Mouse (Mus musculus): ENCODE results near the gene Carmil1. TPM values are rescaled to one million over a fixed set of nuclear protein-coding genes. Genes with fewer than 3 reads are reported as not detected.

Gene Carmil1
- polyA plus RNA-seq, 1 experiment from 2014 or later, result 7.5 TPM

DNA sequence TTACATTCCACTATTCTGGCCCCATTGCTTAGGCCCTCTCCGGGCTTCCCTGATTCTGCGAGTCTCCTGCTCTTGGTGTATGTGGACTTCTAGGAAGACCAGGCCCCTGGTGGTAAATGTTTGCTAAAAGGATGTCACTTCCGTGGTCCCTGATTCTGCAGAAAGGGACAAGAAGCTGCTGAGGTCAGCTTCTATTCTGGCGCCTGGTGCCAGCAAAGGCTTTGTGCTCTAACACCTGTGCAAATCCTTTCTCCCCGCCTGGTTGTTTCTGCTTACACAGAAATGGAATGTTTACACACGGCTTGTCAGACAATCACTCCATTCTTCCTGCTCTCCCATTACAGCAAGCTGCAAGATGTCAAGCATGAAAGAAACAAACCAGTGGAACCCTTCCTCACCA, 97.7 kb downstream of the Carmil1 start:
- 58% methylated on average over 6 of the region's 6 CpGs for WGBS
- Histone ChIP-seq H3K36me3 (ENCODE audit: control insufficient read depth, insufficient read depth, low read length) (no peaks in the 10 kb centered on the region), H3K27me3 (ENCODE audit: control insufficient read depth, insufficient read depth, low read length) (0 out of 2 replicates have a peak, but pooled peaks cover 3% of the 10 kb centered on the region), H3K4me1 (ENCODE audit: control insufficient read depth in 2 of 2, insufficient read depth in 2 of 2, low read length in 2 of 2) (0 out of 4 replicates have a peak, but pooled peaks cover 0 to 2% of the 10 kb centered on the region in 2 experiments), H3K9me3 (ENCODE audit: control insufficient read depth, low read length) (no peaks in the 10 kb centered on the region), H3K4me2 (ENCODE audit: low read length) (no peak overlapping the region), H3K27ac (replicated peaks in 1 of 2; ENCODE audit: control insufficient read depth in 1 of 2, insufficient read depth in 1 of 2, low read depth in 2 of 2, low read length in 2 of 2) (no peak overlapping the region), H3K4me3 (ENCODE audit: control insufficient read depth in 1 of 2, insufficient read depth in 1 of 2, low read depth in 1 of 2, low read length in 2 of 2) (no peak overlapping the region), H3K9ac (ENCODE audit: low read length) (no peak overlapping the region)
- no peak for ATAC-seq (ENCODE audit: insufficient number of reproducible peaks, insufficient read depth, low FRiP score, low read depth)

DNA sequence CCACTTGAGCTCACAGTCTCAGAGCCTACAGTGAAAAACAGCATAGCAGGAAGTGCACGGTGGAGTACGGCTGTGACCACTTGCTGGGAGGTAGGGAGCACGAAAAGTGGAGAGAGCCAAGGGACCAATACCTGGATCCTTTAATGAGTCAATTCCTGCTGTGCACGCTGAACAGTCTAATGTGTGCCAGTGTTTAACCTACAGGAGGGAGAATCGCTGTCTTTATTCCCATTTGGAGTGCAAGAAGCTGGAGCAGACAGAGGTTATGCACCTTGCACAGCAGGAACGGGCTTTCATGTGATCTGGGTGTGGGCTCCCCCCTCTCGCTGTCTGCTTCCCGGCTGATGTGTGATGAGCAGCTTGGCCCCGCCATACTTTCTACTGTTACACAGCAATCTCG, 101.1 kb downstream of the Carmil1 start:
- Histone ChIP-seq H3K4me1 (ENCODE audit: control insufficient read depth in 2 of 2, insufficient read depth in 2 of 2, low read length in 2 of 2) (no peaks in the 10 kb centered on the region), H3K4me2 (ENCODE audit: low read length) (no peak overlapping the region), H3K27me3 (ENCODE audit: control insufficient read depth, insufficient read depth, low read length) (0 out of 2 replicates have a peak, but pooled peaks cover 3% of the 10 kb centered on the region), H3K36me3 (ENCODE audit: control insufficient read depth, insufficient read depth, low read length) (no peaks in the 10 kb centered on the region), H3K27ac (replicated peaks in 1 of 2; ENCODE audit: control insufficient read depth in 1 of 2, insufficient read depth in 1 of 2, low read depth in 2 of 2, low read length in 2 of 2) (no peak overlapping the region), H3K9ac (ENCODE audit: low read length) (no peak overlapping the region), H3K4me3 (ENCODE audit: control insufficient read depth in 1 of 2, insufficient read depth in 1 of 2, low read depth in 1 of 2, low read length in 2 of 2) (no peak overlapping the region), H3K9me3 (ENCODE audit: control insufficient read depth, low read length) (no peaks in the 10 kb centered on the region)
- WGBS, result 85% methylated on average over 10 of the region's 10 CpGs
- ATAC-seq (ENCODE audit: insufficient number of reproducible peaks, insufficient read depth, low FRiP score, low read depth), result no peak

DNA sequence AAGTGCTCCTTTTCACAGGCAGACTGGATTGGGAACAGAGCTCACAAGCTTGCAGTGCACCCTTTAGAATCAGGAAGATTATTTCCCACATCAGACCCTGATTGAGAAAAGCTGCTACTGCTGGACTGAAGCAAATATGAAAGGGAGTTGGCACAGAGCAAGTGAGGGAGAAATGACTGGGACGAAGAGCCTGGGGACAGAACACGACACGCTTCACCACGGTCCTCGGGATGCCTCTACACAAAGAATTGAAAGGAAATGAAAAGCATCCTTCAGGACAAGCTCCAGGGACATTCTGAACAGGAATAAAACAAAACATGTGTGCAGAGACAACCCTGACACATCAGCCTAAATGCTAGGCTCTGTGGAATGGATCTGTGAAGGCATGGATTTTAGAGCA, 103.0 kb downstream of the Carmil1 start:
- no peak for ATAC-seq (ENCODE audit: insufficient number of reproducible peaks, insufficient read depth, low FRiP score, low read depth)
- no peak overlapping the region for H3K9ac ChIP-seq (ENCODE audit: low read length)
- H3K9me3 ChIP-seq (ENCODE audit: control insufficient read depth, low read length), result no peaks in the 10 kb centered on the region
- no peaks in the 10 kb centered on the region for H3K4me1 ChIP-seq (ENCODE audit: control insufficient read depth in 2 of 2, insufficient read depth in 2 of 2, low read length in 2 of 2)
- H3K36me3 ChIP-seq (ENCODE audit: control insufficient read depth, insufficient read depth, low read length), result no peaks in the 10 kb centered on the region
- no peak overlapping the region for H3K4me2 ChIP-seq (ENCODE audit: low read length)
- no peak overlapping the region for H3K4me3 ChIP-seq (ENCODE audit: control insufficient read depth in 1 of 2, insufficient read depth in 1 of 2, low read depth in 1 of 2, low read length in 2 of 2)
- H3K27me3 ChIP-seq (ENCODE audit: control insufficient read depth, insufficient read depth, low read length), result 0 out of 2 replicates have a peak, but pooled peaks cover 3% of the 10 kb centered on the region
- WGBS, result 66% methylated on average over 5 of the region's 5 CpGs
- H3K27ac ChIP-seq (replicated peaks in 1 of 2; ENCODE audit: control insufficient read depth in 1 of 2, insufficient read depth in 1 of 2, low read depth in 2 of 2, low read length in 2 of 2), result no peak overlapping the region

DNA sequence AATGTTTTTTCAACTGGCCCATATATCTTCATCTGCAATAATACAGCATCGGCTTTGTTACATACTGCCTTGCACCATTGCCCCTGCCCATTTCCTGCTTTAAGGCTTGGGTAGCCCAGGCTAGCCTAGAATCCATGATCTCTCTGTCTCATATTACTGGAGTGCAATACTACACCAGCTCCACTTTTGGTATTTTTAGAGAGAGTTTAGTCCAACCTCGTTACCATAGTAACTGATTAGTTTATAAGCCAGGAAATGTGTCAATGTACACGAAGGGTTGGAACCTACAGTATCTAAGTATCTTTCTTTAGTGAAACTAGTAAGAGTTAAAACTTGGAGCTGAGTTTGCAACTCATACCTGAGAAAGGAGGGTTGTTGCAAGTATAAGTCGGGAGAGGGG, 103.8 kb downstream of the Carmil1 start:
- H3K4me1 ChIP-seq (ENCODE audit: control insufficient read depth in 2 of 2, insufficient read depth in 2 of 2, low read length in 2 of 2), result no peaks in the 10 kb centered on the region
- no peaks in the 10 kb centered on the region for H3K9me3 ChIP-seq (ENCODE audit: control insufficient read depth, low read length)
- 0 out of 2 replicates have a peak, but pooled peaks cover 3% of the 10 kb centered on the region for H3K27me3 ChIP-seq (ENCODE audit: control insufficient read depth, insufficient read depth, low read length)
- no peak overlapping the region for H3K27ac ChIP-seq (replicated peaks in 1 of 2; ENCODE audit: control insufficient read depth in 1 of 2, insufficient read depth in 1 of 2, low read depth in 2 of 2, low read length in 2 of 2)
- no peak for ATAC-seq (ENCODE audit: insufficient number of reproducible peaks, insufficient read depth, low FRiP score, low read depth)
- no peak overlapping the region for H3K9ac ChIP-seq (ENCODE audit: low read length)
- WGBS, result 74% methylated on average over 4 of the region's 4 CpGs
- no peak overlapping the region for H3K4me3 ChIP-seq (ENCODE audit: control insufficient read depth in 1 of 2, insufficient read depth in 1 of 2, low read depth in 1 of 2, low read length in 2 of 2)
- no peak overlapping the region for H3K4me2 ChIP-seq (ENCODE audit: low read length)
- no peaks in the 10 kb centered on the region for H3K36me3 ChIP-seq (ENCODE audit: control insufficient read depth, insufficient read depth, low read length)

DNA sequence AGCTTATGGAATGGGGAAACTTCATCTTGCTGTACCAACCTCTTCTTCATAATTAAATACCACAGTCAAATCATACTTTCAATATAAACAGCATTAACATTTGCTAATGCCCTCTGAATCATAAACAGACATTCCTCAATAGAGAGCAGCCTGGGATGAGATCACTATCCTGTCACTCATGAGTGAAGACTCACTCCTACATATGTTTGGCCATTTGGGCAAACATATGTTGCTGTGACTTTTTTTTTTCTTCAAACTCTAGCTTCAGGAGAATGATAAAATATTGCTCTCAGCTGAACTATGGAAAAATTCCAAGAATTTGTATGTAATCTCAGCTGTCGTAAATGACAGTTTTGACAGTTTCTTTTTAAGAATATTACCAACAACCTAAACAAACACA, 110.9 kb downstream of the Carmil1 start:
- no peaks in the 10 kb centered on the region for H3K9me3 ChIP-seq (ENCODE audit: control insufficient read depth, low read length)
- no peaks in the 10 kb centered on the region for H3K27me3 ChIP-seq (ENCODE audit: control insufficient read depth, insufficient read depth, low read length)
- H3K9ac ChIP-seq (ENCODE audit: low read length), result no peak overlapping the region
- no peak for ATAC-seq (ENCODE audit: insufficient number of reproducible peaks, insufficient read depth, low FRiP score, low read depth)
- no peaks in the 10 kb centered on the region for H3K36me3 ChIP-seq (ENCODE audit: control insufficient read depth, insufficient read depth, low read length)
- WGBS, result 68% methylated on average over 1 of the region's 1 CpGs
- H3K4me3 ChIP-seq (ENCODE audit: control insufficient read depth in 1 of 2, insufficient read depth in 1 of 2, low read depth in 1 of 2, low read length in 2 of 2), result no peak overlapping the region
- H3K4me2 ChIP-seq (ENCODE audit: low read length), result no peak overlapping the region
- no peaks in the 10 kb centered on the region for H3K4me1 ChIP-seq (ENCODE audit: control insufficient read depth in 2 of 2, insufficient read depth in 2 of 2, low read length in 2 of 2)
- no peak overlapping the region for H3K27ac ChIP-seq (replicated peaks in 1 of 2; ENCODE audit: control insufficient read depth in 1 of 2, insufficient read depth in 1 of 2, low read depth in 2 of 2, low read length in 2 of 2)

DNA sequence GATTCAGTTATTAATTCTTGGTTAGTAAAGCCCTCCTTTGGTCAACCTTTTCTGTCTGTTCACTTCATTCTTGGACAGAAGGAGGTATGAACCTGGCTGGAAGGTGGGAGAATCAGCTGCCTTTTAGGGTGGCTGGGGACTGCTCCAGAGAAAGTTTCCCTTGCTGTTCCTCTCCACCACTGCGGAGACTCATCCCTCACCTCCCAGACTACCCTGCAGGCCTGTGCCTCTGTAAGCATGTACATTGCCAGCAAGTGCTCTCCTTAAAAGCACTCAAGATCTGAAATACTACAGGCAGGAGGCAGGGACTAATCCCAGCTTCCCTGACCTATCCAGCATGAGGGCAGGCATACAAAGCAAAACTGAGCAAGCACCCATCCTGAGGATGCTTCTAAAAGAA, 117.2 kb downstream of the Carmil1 start:
- H3K9me3 ChIP-seq (ENCODE audit: control insufficient read depth, low read length), result no peaks in the 10 kb centered on the region
- no peak overlapping the region for H3K27ac ChIP-seq (replicated peaks in 1 of 2; ENCODE audit: control insufficient read depth in 1 of 2, insufficient read depth in 1 of 2, low read depth in 2 of 2, low read length in 2 of 2)
- no peaks in the 10 kb centered on the region for H3K36me3 ChIP-seq (ENCODE audit: control insufficient read depth, insufficient read depth, low read length)
- ATAC-seq (ENCODE audit: insufficient number of reproducible peaks, insufficient read depth, low FRiP score, low read depth), result no peak
- H3K9ac ChIP-seq (ENCODE audit: low read length), result no peak overlapping the region
- peaks cover 2 to 10% of the 10 kb centered on the region in 2 experiments; a peak in 3 of 4 replicates for H3K4me1 ChIP-seq (ENCODE audit: control insufficient read depth in 2 of 2, insufficient read depth in 2 of 2, low read length in 2 of 2)
- WGBS, result 71% methylated on average over 1 of the region's 1 CpGs
- no peak overlapping the region for H3K4me3 ChIP-seq (ENCODE audit: control insufficient read depth in 1 of 2, insufficient read depth in 1 of 2, low read depth in 1 of 2, low read length in 2 of 2)
- no peaks in the 10 kb centered on the region for H3K27me3 ChIP-seq (ENCODE audit: control insufficient read depth, insufficient read depth, low read length)
- H3K4me2 ChIP-seq (ENCODE audit: low read length), result no peak overlapping the region

DNA sequence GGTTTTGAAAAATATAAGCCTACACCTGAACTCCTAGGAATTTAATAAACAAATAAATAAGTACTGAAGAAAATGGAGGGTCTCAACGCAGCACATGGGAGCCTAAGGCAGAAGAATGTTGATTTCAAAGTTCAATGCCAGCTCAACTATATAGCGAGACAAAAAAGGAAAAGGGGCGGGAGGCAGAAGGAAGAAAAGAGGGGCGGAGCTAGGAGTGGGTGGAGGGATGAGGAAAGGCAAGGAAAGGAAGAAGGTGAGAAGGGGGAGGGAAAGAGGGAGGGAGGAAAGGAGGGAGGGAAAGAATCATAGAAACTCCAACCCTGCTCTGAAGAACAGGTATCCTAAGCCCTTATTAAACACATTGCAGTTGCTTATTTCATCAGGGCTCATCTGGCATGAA, 119.5 kb downstream of the Carmil1 start:
- no peaks in the 10 kb centered on the region for H3K36me3 ChIP-seq (ENCODE audit: control insufficient read depth, insufficient read depth, low read length)
- no peak for ATAC-seq (ENCODE audit: insufficient number of reproducible peaks, insufficient read depth, low FRiP score, low read depth)
- H3K27me3 ChIP-seq (ENCODE audit: control insufficient read depth, insufficient read depth, low read length), result peaks cover 3% of the 10 kb centered on the region; the same call in 1 of the 2 replicates
- H3K9me3 ChIP-seq (ENCODE audit: control insufficient read depth, low read length), result no peaks in the 10 kb centered on the region
- 88% methylated on average over 4 of the region's 4 CpGs for WGBS
- H3K4me1 ChIP-seq (ENCODE audit: control insufficient read depth in 2 of 2, insufficient read depth in 2 of 2, low read length in 2 of 2), result peaks cover 2 to 10% of the 10 kb centered on the region in 2 experiments; a peak in 3 of 4 replicates
- H3K27ac ChIP-seq (replicated peaks in 1 of 2; ENCODE audit: control insufficient read depth in 1 of 2, insufficient read depth in 1 of 2, low read depth in 2 of 2, low read length in 2 of 2), result no peak overlapping the region
- no peak overlapping the region for H3K4me2 ChIP-seq (ENCODE audit: low read length)
- H3K9ac ChIP-seq (ENCODE audit: low read length), result no peak overlapping the region
- no peak overlapping the region for H3K4me3 ChIP-seq (ENCODE audit: control insufficient read depth in 1 of 2, insufficient read depth in 1 of 2, low read depth in 1 of 2, low read length in 2 of 2)

DNA sequence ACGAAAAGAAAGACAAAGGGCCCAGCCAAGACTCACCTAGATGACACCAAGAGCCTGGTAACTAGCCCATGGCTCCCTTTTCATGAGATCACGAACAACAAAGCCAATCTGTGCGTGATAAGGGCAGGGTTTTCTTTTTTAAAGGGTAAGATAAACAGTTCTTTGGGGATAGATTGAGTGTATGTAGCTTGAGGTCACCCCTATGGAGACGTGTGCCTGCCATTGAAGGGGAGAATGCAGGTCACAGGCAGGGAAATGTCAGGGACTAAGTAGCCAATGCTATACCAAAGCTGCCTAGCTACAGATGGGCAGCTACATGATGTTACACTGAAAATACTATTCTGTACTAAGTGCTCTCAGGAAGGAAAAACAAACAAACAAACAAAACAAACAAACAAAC, 120.6 kb downstream of the Carmil1 start:
- H3K27me3 ChIP-seq (ENCODE audit: control insufficient read depth, insufficient read depth, low read length), result peaks cover 4% of the 10 kb centered on the region; the same call in 1 of the 2 replicates
- no peak overlapping the region for H3K4me3 ChIP-seq (ENCODE audit: control insufficient read depth in 1 of 2, insufficient read depth in 1 of 2, low read depth in 1 of 2, low read length in 2 of 2)
- peaks cover 2 to 10% of the 10 kb centered on the region in 2 experiments; a peak in 3 of 4 replicates for H3K4me1 ChIP-seq (ENCODE audit: control insufficient read depth in 2 of 2, insufficient read depth in 2 of 2, low read length in 2 of 2)
- WGBS, result 30% methylated on average over 4 of the region's 4 CpGs
- H3K4me2 ChIP-seq (ENCODE audit: low read length), result peak overlapping the region; percentile 26; the same call in 1 of the 2 replicates
- H3K27ac ChIP-seq (replicated peaks in 1 of 2; ENCODE audit: control insufficient read depth in 1 of 2, insufficient read depth in 1 of 2, low read depth in 2 of 2, low read length in 2 of 2), result peak overlapping the region; percentile 19 to 27; a peak in 2 of 4 replicates
- ATAC-seq (ENCODE audit: insufficient number of reproducible peaks, insufficient read depth, low FRiP score, low read depth), result no peak
- H3K9ac ChIP-seq (ENCODE audit: low read length), result no peak overlapping the region
- H3K9me3 ChIP-seq (ENCODE audit: control insufficient read depth, low read length), result no peaks in the 10 kb centered on the region
- no peaks in the 10 kb centered on the region for H3K36me3 ChIP-seq (ENCODE audit: control insufficient read depth, insufficient read depth, low read length)
